Mouse (Mus musculus): ENCODE results near the gene Nacc1. TPM values are rescaled to one million over a fixed set of nuclear protein-coding genes. Genes with fewer than 3 reads are reported as not detected.

Gene Nacc1
- total RNA-seq, 1 experiment from 2014 or later, result 55.3 TPM

DNA sequence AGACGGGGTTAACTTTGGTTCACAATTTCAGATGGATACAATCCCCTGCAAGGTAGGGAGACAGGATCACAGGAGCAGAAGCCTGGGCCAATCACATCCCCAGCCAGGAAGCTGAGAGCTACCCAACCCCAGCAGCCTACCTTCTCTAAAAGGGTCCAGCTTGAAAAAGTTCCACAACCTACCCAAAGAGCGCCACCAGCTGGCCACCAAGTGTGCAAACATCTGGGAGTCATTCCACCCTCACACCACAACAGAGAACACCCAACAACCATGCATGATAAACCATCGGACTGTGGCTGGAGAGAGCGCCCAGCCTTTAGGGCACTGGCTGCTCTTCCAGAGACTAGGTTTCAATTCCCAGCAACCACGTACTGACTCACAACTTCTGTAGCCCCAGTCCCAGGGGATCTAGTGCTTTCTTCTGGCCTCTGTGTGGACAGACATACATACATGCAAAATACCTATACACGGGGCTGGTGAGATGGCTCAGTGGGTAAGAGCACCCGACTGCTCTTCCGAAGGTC, 66.5 kb downstream of the Nacc1 start:
- ATAC-seq (replicated peaks; ENCODE audit: low read depth, poor library complexity, severe bottlenecking), result no peak

Other genes with a start within 250 kb of the Nacc1 start
- 73.6 and 80.7 TPM in 2 replicates for gene Ier2, start 25.0 kb downstream of the Nacc1 start, total RNA-seq (2017)
- 85.0 and 102 TPM in 2 replicates for gene Trmt1, start 1.6 kb downstream of the Nacc1 start, total RNA-seq (2017)
- gene Lyl1, start 13.6 kb upstream of the Nacc1 start, total RNA-seq (2017), result 38.8 and 47.8 TPM in 2 replicates
- 13.2 and 22.4 TPM in 2 replicates for gene G430095P16Rik, start 35.1 kb upstream of the Nacc1 start, total RNA-seq (2017)
- gene Nfix, start 112.5 kb upstream of the Nacc1 start, total RNA-seq (2017), result 11.6 and 15.5 TPM in 2 replicates
- gene Dand5, start 135.0 kb upstream of the Nacc1 start, total RNA-seq (2017), result 2.8 and 4.1 TPM in 2 replicates
- gene Gadd45gip1, start 143.7 kb upstream of the Nacc1 start, total RNA-seq (2017), result 56.5 and 63.7 TPM in 2 replicates
- 30.0 and 45.4 TPM in 2 replicates for gene Rad23a, start 152.8 kb upstream of the Nacc1 start, total RNA-seq (2017)
- gene Calr, start 159.1 kb upstream of the Nacc1 start, total RNA-seq (2017), result 1,972 and 2,060 TPM in 2 replicates
- gene Farsa, start 169.1 kb upstream of the Nacc1 start, total RNA-seq (2017), result 130 and 162 TPM in 2 replicates
- 138 and 142 TPM in 2 replicates for gene Syce2, start 184.2 kb upstream of the Nacc1 start, total RNA-seq (2017)
- 16.4 and 25.2 TPM in 2 replicates for gene Gcdh, start 206.1 kb upstream of the Nacc1 start, total RNA-seq (2017)
- 71.2 and 79.8 TPM in 2 replicates for gene Klf1, start 214.1 kb upstream of the Nacc1 start, total RNA-seq (2017)
- 41.0 and 47.0 TPM in 2 replicates for gene Dnase2a, start 220.7 kb upstream of the Nacc1 start, total RNA-seq (2017)
- gene Mast1, start 249.5 kb upstream of the Nacc1 start, total RNA-seq (2017), result not detected in 2 replicates

All from common myeloid progenitor, adult 5-6 weeks (primary cell).